Mouse (Mus musculus) forebrain, postnatal 0 days (tissue): ENCODE measurements around the gene Me1. TPM values are rescaled to one million over a fixed set of nuclear protein-coding genes. Genes with fewer than 3 reads are reported as not detected.
A peak's percentile ranks its signal among the peaks of the same experiment; 100 is the strongest.

ENCODE experiments used
- ATAC-seq: fragments of 200-750 bp; cut with Nextera tagmentation; 2 replicates; pipeline ENCODE4 v1.8.0; 2017; ENCODE audit warnings: mild to moderate bottlenecking, moderate library complexity
- DNase-seq: peaks from one replicate; pipeline ENCODE4 v3.0.0-alpha.2; 2015
- H3K27ac ChIP-seq: fragments of 300-500 bp; sonication (generic); 2 replicates; pipeline ENCODE4 v1.5.1; 2014; ENCODE audit warnings: low read depth, mild to moderate bottlenecking, antibody characterized with exemption, low read length, moderate library complexity, mixed read lengths
- H3K27me3 ChIP-seq: fragments of 300-500 bp; sonication (generic); 2 replicates; pipeline ENCODE4 v1.6.1; 2014; ENCODE audit warnings: mild to moderate bottlenecking, low read length, mixed read lengths; ENCODE audit not compliant: insufficient read depth
- H3K36me3 ChIP-seq: fragments of 300-500 bp; sonication (generic); 2 replicates; pipeline ENCODE4 v1.6.1; 2014; ENCODE audit warnings: mild to moderate bottlenecking, moderate library complexity; ENCODE audit not compliant: insufficient read depth
- H3K4me1 ChIP-seq: fragments of 300-500 bp; sonication (generic); 2 replicates; pipeline ENCODE4 v1.6.1; 2014; ENCODE audit warnings: antibody characterized with exemption; ENCODE audit not compliant: insufficient read depth
- H3K4me2 ChIP-seq: fragments of 300-500 bp; sonication (generic); 2 replicates; pipeline ENCODE4 v1.6.1; 2014; ENCODE audit warnings: low read depth, mild to moderate bottlenecking, moderate library complexity
- H3K4me3 ChIP-seq: fragments of 300-500 bp; sonication (generic); 2 replicates; pipeline ENCODE4 v1.5.1; 2014; ENCODE audit warnings: low read depth, low read length, mixed read lengths
- H3K9ac ChIP-seq: fragments of 300-500 bp; sonication (generic); 2 replicates; pipeline ENCODE4 v1.6.1; 2014; ENCODE audit warnings: mild to moderate bottlenecking
- H3K9me3 ChIP-seq: fragments of 300-500 bp; sonication (generic); 2 replicates; pipeline ENCODE4 v1.6.1; 2016; ENCODE audit warnings: low read length
- CTCF ChIP-seq: sonication (generic); IDR thresholded peaks from 2 replicates; pipeline ENCODE4 v1.5.1; 2016; ENCODE audit warnings: antibody characterized with exemption, control low read depth, low read depth
- WGBS: fragments of 180-500 bp; shearing (Covaris S2); extraction: QIAGEN DNeasy Blood & Tissue Kit; methylation state at CpG from one replicate; pipeline ENCODE4 v1.1.7; 2014; 5-methylcytosine and 5-hydroxymethylcytosine counted together
- polyA plus RNA-seq: library from polyadenylated mRNA; unstranded; fragments of >200 nt; fragmentation: Nextera tagmentation; extraction: Ambion mirVana; gene quantifications from 2 replicates; pipeline ENCODE4 v1.2.1, GENCODE M21; 2015
- total RNA-seq: library from RNA; depleted of rRNA; stranded (reverse); fragments of >200 nt; gene quantifications from 2 replicates; pipeline ENCODE4 v1.2.3, GENCODE M21; 2014

Me1 gene
- total and polyA plus RNA-seq, 2 experiments from 2014 or later = 26.6 to 47.2 TPM

- Histone ChIP-seq H3K27me3 (no peaks in the 10 kb centered on the region), H3K27ac (no peak overlapping the region), H3K36me3 (no peaks in the 10 kb centered on the region), H3K4me3 (no peak overlapping the region), H3K4me1 (no peaks in the 10 kb centered on the region), H3K9ac (no peak overlapping the region), H3K4me2 (no peak overlapping the region), H3K9me3 (no peaks in the 10 kb centered on the region)
- TF ChIP-seq CTCF = no peak
- ATAC-seq (peak; percentile 53; the same call in 1 of the 2 replicates), DNase-seq (peak; percentile 20)
- 90% methylated on average over 2 of the region's 2 CpGs for WGBS
These were observed 14.4 kb upstream of the Me1 start for GRCm38 (mm10) chr9:86710091-86710634.

DNA sequence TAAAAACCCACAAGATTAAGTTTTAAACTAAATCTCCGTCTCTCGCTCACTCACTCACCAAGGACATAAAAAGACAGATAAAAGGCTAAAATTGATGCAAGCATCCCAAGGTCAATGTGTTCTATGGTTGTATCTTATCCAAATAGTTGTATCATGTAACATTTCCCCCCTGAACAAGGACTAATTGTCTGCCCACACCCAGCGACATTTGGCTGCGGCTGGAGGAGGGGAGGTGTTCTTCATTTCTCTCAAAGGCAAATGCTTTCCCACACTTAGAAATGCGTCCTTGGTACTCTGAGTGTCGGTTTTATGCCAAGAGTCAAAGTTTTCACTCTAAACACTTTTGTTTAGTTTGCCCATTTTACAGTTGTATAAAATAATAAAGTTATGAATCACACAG is 13.2 kb upstream of the Me1 start:
- no peaks in the 10 kb centered on the region for H3K4me1 ChIP-seq
- WGBS = 69% methylated on average over 6 of the region's 6 CpGs
- H3K27me3 ChIP-seq = no peaks in the 10 kb centered on the region
- H3K36me3 ChIP-seq = no peaks in the 10 kb centered on the region
- no peak for TF ChIP-seq CTCF
- H3K4me3 ChIP-seq = no peak overlapping the region
- no peak overlapping the region for H3K9ac ChIP-seq
- ATAC-seq (no peak), DNase-seq (no peak)
- H3K9me3 ChIP-seq = no peaks in the 10 kb centered on the region
- no peak overlapping the region for H3K4me2 ChIP-seq
- H3K27ac ChIP-seq = no peak overlapping the region

DNA sequence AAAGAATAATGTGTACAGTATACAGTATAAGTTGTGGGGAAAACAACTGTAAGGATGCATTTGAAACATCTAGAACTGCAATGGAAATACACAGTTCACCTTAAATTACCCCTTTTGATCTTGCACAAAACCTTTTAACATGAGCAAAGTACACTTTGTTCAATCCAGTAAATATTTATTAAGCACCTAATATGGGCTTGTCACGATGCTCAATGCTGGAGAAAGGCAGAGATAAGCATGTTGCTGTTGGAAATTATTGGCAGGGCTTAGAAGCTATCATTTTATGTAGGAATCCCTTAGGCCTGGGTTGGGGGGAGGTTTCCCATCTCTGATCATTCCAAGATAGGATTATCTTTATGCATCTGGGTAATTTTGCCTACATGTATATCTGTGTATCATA is 11.7 kb upstream of the Me1 start:
- Histone ChIP-seq H3K4me3 (no peak overlapping the region), H3K4me2 (no peak overlapping the region), H3K27ac (no peak overlapping the region), H3K9me3 (no peaks in the 10 kb centered on the region), H3K36me3 (no peaks in the 10 kb centered on the region), H3K4me1 (no peaks in the 10 kb centered on the region), H3K9ac (no peak overlapping the region), H3K27me3 (no peaks in the 10 kb centered on the region)
- WGBS = 56% methylated on average over 1 of the region's 1 CpGs
- no peak for TF ChIP-seq CTCF
- no peak for ATAC-seq
- no peak for DNase-seq

DNA sequence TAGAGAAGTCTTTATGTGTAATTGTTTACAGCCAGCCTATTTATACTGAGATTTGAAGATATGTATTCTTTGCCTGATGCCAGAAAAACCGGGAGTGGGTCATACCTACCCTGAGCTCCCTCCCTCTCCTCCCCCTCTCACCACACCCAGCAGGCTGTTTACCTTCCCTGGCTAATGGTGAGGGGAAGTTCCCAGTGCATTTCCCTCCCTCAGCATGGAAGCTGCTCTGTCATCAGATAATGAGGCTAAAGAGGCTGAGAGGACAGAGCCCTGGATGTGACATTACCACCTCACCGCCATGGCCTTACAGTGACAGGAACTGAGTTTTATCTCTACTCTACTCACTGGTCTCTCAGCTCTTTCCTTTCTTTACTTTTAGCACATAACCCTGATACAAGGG is 6.1 kb upstream of the Me1 start:
- Histone ChIP-seq H3K27me3 (no peaks in the 10 kb centered on the region), H3K9ac (no peak overlapping the region), H3K4me3 (no peak overlapping the region), H3K27ac (no peak overlapping the region), H3K9me3 (no peaks in the 10 kb centered on the region), H3K4me2 (no peak overlapping the region), H3K4me1 (no peaks in the 10 kb centered on the region), H3K36me3 (no peaks in the 10 kb centered on the region)
- 29% methylated on average over 2 of the region's 2 CpGs for WGBS
- no peak for ATAC-seq
- no peak for DNase-seq
- no peak for TF ChIP-seq CTCF

DNA sequence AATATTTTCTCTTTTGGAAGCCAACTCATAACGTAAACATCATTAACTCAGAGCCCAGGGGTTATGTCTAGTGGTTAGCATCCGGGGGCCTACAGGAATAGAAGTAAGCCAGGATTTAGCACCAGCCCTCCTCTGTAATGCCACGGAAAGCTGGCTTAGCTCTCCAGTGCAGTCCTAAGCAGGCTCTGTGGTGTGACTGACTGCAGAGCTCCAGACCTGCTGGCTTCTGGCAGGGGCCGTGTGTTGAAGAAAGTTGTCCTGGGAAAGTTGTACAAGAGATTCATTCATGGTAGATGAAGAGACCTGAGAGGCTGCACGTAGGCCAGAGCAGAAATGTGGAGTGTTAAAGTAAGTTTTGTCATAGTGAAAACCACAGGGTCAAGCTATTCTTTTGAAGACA is 5.5 kb upstream of the Me1 start:
- Histone ChIP-seq H3K9ac (no peak overlapping the region), H3K9me3 (no peaks in the 10 kb centered on the region), H3K4me3 (no peak overlapping the region), H3K27ac (no peak overlapping the region), H3K4me1 (no peaks in the 10 kb centered on the region), H3K36me3 (no peaks in the 10 kb centered on the region), H3K4me2 (no peak overlapping the region), H3K27me3 (no peaks in the 10 kb centered on the region)
- DNase-seq (no peak), ATAC-seq (peak; percentile 43; the same call in 1 of the 2 replicates)
- no peak for TF ChIP-seq CTCF
- WGBS = 31% methylated on average over 5 of the region's 5 CpGs

GRCm38 (mm10) chr9:86695199-86695817 is 445 bp downstream of the Me1 start:
- peak overlapping the region; percentile 89 for H3K4me2 ChIP-seq
- H3K27ac ChIP-seq = peak overlapping the region; percentile 69
- 3% methylated on average over 46 of the region's 56 CpGs for WGBS
- H3K9ac ChIP-seq = peak overlapping the region; percentile 85
- no peaks in the 10 kb centered on the region for H3K27me3 ChIP-seq
- H3K4me3 ChIP-seq = peak overlapping the region; percentile 68
- DNase-seq (peak; percentile 55), ATAC-seq (peak; percentile 72)
- no peaks in the 10 kb centered on the region for H3K36me3 ChIP-seq
- H3K4me1 ChIP-seq = 0 out of 2 replicates have a peak, but pooled peaks cover 2% of the 10 kb centered on the region
- TF ChIP-seq CTCF = no peak
- no peaks in the 10 kb centered on the region for H3K9me3 ChIP-seq

- Histone ChIP-seq H3K4me2 (peak overlapping the region; percentile 89), H3K36me3 (no peaks in the 10 kb centered on the region), H3K27me3 (no peaks in the 10 kb centered on the region), H3K9me3 (no peaks in the 10 kb centered on the region), H3K9ac (no peak overlapping the region), H3K4me1 (0 out of 2 replicates have a peak, but pooled peaks cover 2% of the 10 kb centered on the region), H3K27ac (no peak overlapping the region), H3K4me3 (peak overlapping the region; percentile 68; the same call in 1 of the 2 replicates)
- 87% methylated on average over 7 of the region's 7 CpGs for WGBS
- DNase-seq (no peak), ATAC-seq (no peak)
- no peak for TF ChIP-seq CTCF
These were observed 1.1 kb downstream of the Me1 start for GRCm38 (mm10) chr9:86694644-86695043.
